Mouse (Mus musculus) cortical plate, adult 2 months (tissue): ENCODE data around the gene Adgrf1.

ENCODE experiments used
- CTCF ChIP-seq: fragments of 200-500 bp; IDR thresholded peaks from 2 replicates; pipeline ENCODE4 v1.5.1; 2011; ENCODE audit warnings: mild to moderate bottlenecking, control low read depth, low read length; ENCODE audit not compliant: insufficient read depth; ENCODE audit errors: extremely low read depth
- POLR2A ChIP-seq: fragments of 200-500 bp; IDR thresholded peaks from 2 replicates; pipeline ENCODE4 v1.6.1; 2011; ENCODE audit warnings: mild to moderate bottlenecking, low read length, control low read depth; ENCODE audit not compliant: insufficient read depth; ENCODE audit errors: extremely low read depth

DNA sequence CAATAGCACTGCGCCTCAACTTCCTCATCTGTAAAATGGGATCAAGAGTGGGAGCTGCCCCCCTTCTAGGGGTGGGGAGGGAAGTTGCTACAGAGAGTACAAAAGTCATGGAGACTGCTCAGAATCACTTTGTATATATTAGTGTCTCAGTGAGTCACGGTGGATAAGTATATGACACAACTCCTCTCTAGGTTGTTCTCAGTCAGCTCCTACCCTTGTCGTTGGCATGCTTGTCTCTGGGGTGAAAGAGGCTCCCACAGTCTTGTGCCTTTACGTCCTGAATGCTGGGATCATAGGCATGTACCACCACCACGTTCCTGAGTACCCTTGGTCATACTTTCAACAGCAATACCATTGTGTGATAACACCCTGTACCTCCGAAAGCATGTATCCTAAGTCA lies 4.2 kb upstream of the Adgrf1 start:
- TF ChIP-seq CTCF (no peak), POLR2A (no peak)
